Mouse (Mus musculus) myocyte (in vitro differentiated cells): ENCODE measurements around the gene Lpp.

Experiments used
- MYOG ChIP-seq, 3 experiments: IDR thresholded peaks; one replicate each; pipeline ENCODE4 v1.6.1; 2011; ENCODE audit warnings: control low read depth in 2 of 3, low read depth in 2 of 3, mild to moderate bottlenecking in 2 of 3; ENCODE audit not compliant: insufficient read length in 2 of 3, control insufficient read depth in 1 of 3, insufficient read depth in 1 of 3
- POLR2A ChIP-seq: IDR thresholded peaks from one replicate; pipeline ENCODE4 v1.6.1; 2011; ENCODE audit warnings: low read depth, mild to moderate bottlenecking, control low read depth, moderate library complexity; ENCODE audit not compliant: insufficient read length
- USF1 ChIP-seq: IDR thresholded peaks from one replicate; pipeline ENCODE4 v1.6.1; 2011; ENCODE audit warnings: low read depth, mild to moderate bottlenecking, control low read depth, moderate library complexity

DNA sequence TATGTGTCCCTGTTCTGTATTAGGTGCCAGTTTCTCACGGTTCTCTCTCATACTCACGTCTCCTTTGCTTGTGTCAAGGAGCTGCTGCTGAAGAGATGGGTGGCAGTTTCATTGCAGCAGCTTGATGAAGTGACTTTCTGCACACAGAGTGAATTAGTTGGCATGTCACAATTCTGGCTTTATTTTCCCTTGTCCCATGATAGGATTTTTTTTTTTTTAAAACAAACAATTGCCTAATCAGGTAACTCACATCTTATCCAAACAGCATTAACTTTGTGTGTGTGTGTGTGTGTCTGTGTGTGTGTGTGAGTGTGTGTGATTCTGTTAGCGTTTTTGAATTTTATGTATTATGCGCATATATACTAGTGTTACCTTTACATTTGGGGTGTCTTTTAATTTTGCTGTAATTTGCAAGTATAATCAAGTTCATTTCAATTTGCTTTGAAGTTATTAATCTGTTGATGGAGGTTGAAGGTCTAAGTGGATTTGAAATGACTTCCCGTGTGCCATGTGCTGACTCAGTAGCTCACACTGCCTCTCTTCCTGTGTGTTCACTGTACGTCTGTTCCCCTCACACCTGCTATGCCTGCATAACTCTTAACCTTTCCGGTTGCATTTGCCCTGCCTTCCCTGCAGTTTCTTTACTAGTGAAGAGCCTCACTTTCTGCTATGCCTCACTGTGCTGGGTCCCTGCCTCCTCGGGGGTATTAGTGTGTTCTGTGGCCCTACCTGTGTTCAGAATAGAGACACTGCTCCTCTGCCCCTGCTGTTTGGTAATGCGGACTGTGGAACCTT, 247.9 kb downstream of the Lpp start:
- no peak for TF ChIP-seq POLR2A
- TF ChIP-seq USF1 = no peak
- TF ChIP-seq MYOG (IDR thresholded peaks at IDR 0.05; ENCODE audit: control insufficient read depth in 1 of 3, insufficient read depth in 1 of 3, insufficient read length in 2 of 3, low read depth in 2 of 3) = no peak
